Mouse (Mus musculus) heart, postnatal 0 days (tissue): ENCODE measurements at regions not wholly inside any gene's neighbourhood (a gene's known extent, or its start where the extent isn't known, plus 50 kb on each side); places are given as distances from the start of the nearest gene placed in this dataset.

Source experiments
- CTCF ChIP-seq: IDR thresholded peaks from 2 replicates; pipeline ENCODE4 v1.5.1; 2016; ENCODE audit warnings: antibody characterized with exemption, control low read depth, low read depth
- EP300 ChIP-seq: IDR thresholded peaks from 2 replicates; pipeline ENCODE4 v1.6.1; 2016; ENCODE audit warnings: antibody characterized with exemption, low read depth

DNA sequence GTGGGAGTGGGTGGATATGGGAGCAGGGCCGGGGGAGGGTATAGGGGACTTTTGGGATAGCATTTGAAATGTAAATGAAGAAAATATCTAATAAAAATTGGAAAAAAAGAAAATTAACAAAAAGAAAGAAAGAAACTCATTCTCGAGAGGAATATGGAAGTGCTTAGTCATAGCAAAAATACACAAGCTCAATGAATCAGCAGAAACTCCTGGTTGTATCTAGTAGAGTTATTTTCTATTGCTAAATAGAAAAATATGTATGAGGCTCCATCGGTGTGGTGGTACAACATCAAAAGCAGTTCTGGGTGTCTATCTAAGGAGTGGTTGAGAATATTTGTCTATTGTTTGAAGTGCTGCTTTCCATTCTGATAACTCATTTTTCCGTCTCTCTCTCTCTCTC, 74.9 kb downstream of the Nxf2 start:
- TF ChIP-seq EP300 (no peak), CTCF (no peak)
